Mouse (Mus musculus) liver, embryonic 14.5 days (tissue): ENCODE results near the gene Gm973. TPM values are rescaled to one million over a fixed set of nuclear protein-coding genes. Genes with fewer than 3 reads are reported as not detected.
A peak's percentile ranks its signal among the peaks of the same experiment; 100 is the strongest.

Experiments used
- ATAC-seq: fragments of 200-750 bp; cut with Nextera tagmentation; 2 replicates; pipeline ENCODE4 v1.8.0; 2017; ENCODE audit warnings: moderate number of reproducible peaks, mild to moderate bottlenecking, moderate library complexity; ENCODE audit not compliant: insufficient read depth
- DNase-seq, 3 experiments: peaks; one replicate each; pipeline ENCODE4 v3.0.0-alpha.2; 2012 to 2013; ENCODE audit warnings: low read depth in 3 of 3, low spot score in 3 of 3
- H3K27ac ChIP-seq: fragments of 300-500 bp; sonication (generic); 2 replicates; pipeline ENCODE4 v1.5.1; 2014; ENCODE audit warnings: moderate library complexity, mild to moderate bottlenecking, control low read depth, inconsistent platforms
- H3K27me3 ChIP-seq: fragments of 300-500 bp; sonication (generic); 2 replicates; pipeline ENCODE4 v1.6.1; 2014; ENCODE audit warnings: mild to moderate bottlenecking, low read length, moderate library complexity; ENCODE audit not compliant: control insufficient read depth, insufficient read depth
- H3K36me3 ChIP-seq: fragments of 300-500 bp; sonication (generic); replicated peaks from 2 replicates; pipeline ENCODE4 v1.6.1; 2014; ENCODE audit warnings: low read depth; ENCODE audit not compliant: control insufficient read depth, insufficient read depth
- H3K4me1 ChIP-seq, 2 experiments: fragments of 200-500 bp in 1 of 2; fragments of 300-500 bp in 1 of 2; sonication (generic) in 1 of 2; replicated peaks; 2 replicates each; pipeline ENCODE4 v1.6.1; 2012 to 2014; ENCODE audit warnings: antibody characterized with exemption in 1 of 2, inconsistent platforms in 1 of 2, low read length in 1 of 2; ENCODE audit not compliant: control insufficient read depth in 2 of 2, insufficient read depth in 2 of 2
- H3K4me2 ChIP-seq: fragments of 300-500 bp; sonication (generic); 2 replicates; pipeline ENCODE4 v1.6.1; 2014; ENCODE audit warnings: low read depth, mild to moderate bottlenecking, control low read depth, moderate library complexity
- H3K4me3 ChIP-seq, 2 experiments: fragments of 200-500 bp in 1 of 2; fragments of 300-500 bp in 1 of 2; sonication (generic) in 1 of 2; 2 replicates each; pipeline ENCODE4 v1.5.1; 2012 to 2014; ENCODE audit warnings: low read depth in 2 of 2, low read length in 2 of 2, mild to moderate bottlenecking in 2 of 2, control low read depth in 1 of 2, inconsistent platforms in 1 of 2, moderate library complexity in 1 of 2; ENCODE audit not compliant: insufficient read depth in 1 of 2
- H3K9ac ChIP-seq: fragments of 300-500 bp; sonication (generic); replicated peaks from 2 replicates; pipeline ENCODE4 v1.6.1; 2014; ENCODE audit warnings: mild to moderate bottlenecking, control low read depth, moderate library complexity
- H3K9me3 ChIP-seq: fragments of 300-500 bp; sonication (generic); 2 replicates; pipeline ENCODE4 v1.6.1; 2016; ENCODE audit warnings: low read length, mixed read lengths; ENCODE audit not compliant: control insufficient read depth
- CTCF ChIP-seq: IDR thresholded peaks from 2 replicates; pipeline ENCODE4 v1.5.1; 2016; ENCODE audit warnings: antibody characterized with exemption, low read depth, control low read depth
- EP300 ChIP-seq: IDR thresholded peaks from 2 replicates; pipeline ENCODE4 v1.6.1; 2016; ENCODE audit warnings: antibody characterized with exemption, low read depth
- WGBS: fragments of 180-500 bp; shearing (Covaris S2); extraction: QIAGEN DNeasy Blood & Tissue Kit; methylation state at CpG from one replicate; pipeline ENCODE4 v1.1.7; 2014; ENCODE audit not compliant: insufficient replicate concordance; 5-methylcytosine and 5-hydroxymethylcytosine counted together
- polyA plus RNA-seq, 2 experiments: library from polyadenylated mRNA; depleted of rRNA in 1 of 2; stranded (reverse) in 1 of 2; unstranded in 1 of 2; fragments of >200 nt; fragmentation: Nextera tagmentation in 1 of 2; extraction: Ambion mirVana in 1 of 2; gene quantifications; 2 replicates each; pipeline versions ENCODE4 v1.2.1 to v1.2.3; 2012 to 2014

The Gm973 gene
- polyA plus RNA-seq, 2 experiments: 0.03 TPM; not detected in 1

GRCm38 (mm10) chr1:59485803-59486202 is 30.3 kb upstream of the Gm973 start:
- Histone ChIP-seq H3K4me3 (no peak overlapping the region), H3K27ac (no peak overlapping the region), H3K27me3 (peaks cover 6% of the 10 kb centered on the region), H3K4me2 (peak overlapping the region; percentile 63), H3K9ac (no peak overlapping the region), H3K36me3 (no peaks in the 10 kb centered on the region), H3K4me1 (peaks cover 9 to 19% of the 10 kb centered on the region in 2 experiments; a peak in 3 of 4 replicates), H3K9me3 (no peaks in the 10 kb centered on the region)
- no peak for TF ChIP-seq EP300
- TF ChIP-seq CTCF: no peak
- 63% methylated on average over 4 of the region's 4 CpGs for WGBS
- DNase-seq: no peak
- ATAC-seq: no peak

- DNase-seq (peak in 1 of 3 experiments; percentile 37), ATAC-seq (peak; percentile 37; the same call in 1 of the 2 replicates)
- no peak overlapping the region for H3K9ac ChIP-seq
- H3K27me3 ChIP-seq: peaks cover 6% of the 10 kb centered on the region
- no peak for TF ChIP-seq CTCF
- TF ChIP-seq EP300: no peak
- H3K36me3 ChIP-seq: no peaks in the 10 kb centered on the region
- peak overlapping the region; percentile 49 for H3K4me2 ChIP-seq
- peaks cover 22 to 35% of the 10 kb centered on the region in 2 experiments for H3K4me1 ChIP-seq
- 11% methylated on average over 10 of the region's 10 CpGs for WGBS
- no peak overlapping the region for H3K4me3 ChIP-seq
- H3K9me3 ChIP-seq: no peaks in the 10 kb centered on the region
- H3K27ac ChIP-seq: no peak overlapping the region
Observed at GRCm38 (mm10) chr1:59487651-59488051, 28.4 kb upstream of the Gm973 start.

GRCm38 (mm10) chr1:59488481-59488880 is 27.6 kb upstream of the Gm973 start:
- Histone ChIP-seq H3K4me3 (no peak overlapping the region), H3K4me2 (no peak overlapping the region), H3K9me3 (no peaks in the 10 kb centered on the region), H3K36me3 (no peaks in the 10 kb centered on the region), H3K27ac (no peak overlapping the region), H3K9ac (no peak overlapping the region), H3K27me3 (peaks cover under 1% of the 10 kb centered on the region), H3K4me1 (peaks cover 28 to 41% of the 10 kb centered on the region in 2 experiments)
- DNase-seq (no peak), ATAC-seq (no peak)
- TF ChIP-seq EP300 (no peak), CTCF (no peak)
- 58% methylated on average over 4 of the region's 4 CpGs for WGBS

GRCm38 (mm10) chr1:59488991-59489390 is 27.1 kb upstream of the Gm973 start:
- no peaks in the 10 kb centered on the region for H3K9me3 ChIP-seq
- WGBS: 56% methylated on average over 4 of the region's 4 CpGs
- no peak overlapping the region for H3K9ac ChIP-seq
- no peaks in the 10 kb centered on the region for H3K36me3 ChIP-seq
- H3K4me3 ChIP-seq: no peak overlapping the region
- DNase-seq: no peak
- TF ChIP-seq EP300 (no peak), CTCF (no peak)
- H3K4me2 ChIP-seq: no peak overlapping the region
- H3K4me1 ChIP-seq: peaks cover 28 to 43% of the 10 kb centered on the region in 2 experiments
- no peak overlapping the region for H3K27ac ChIP-seq
- no peaks in the 10 kb centered on the region for H3K27me3 ChIP-seq
- ATAC-seq: no peak

- peaks cover 28 to 39% of the 10 kb centered on the region in 2 experiments for H3K4me1 ChIP-seq
- WGBS: 70% methylated on average over 9 of the region's 9 CpGs
- ATAC-seq: peak; percentile 43; the same call in 1 of the 2 replicates
- no peaks in the 10 kb centered on the region for H3K36me3 ChIP-seq
- H3K4me2 ChIP-seq: peak overlapping the region; percentile 25
- H3K9ac ChIP-seq: 0 out of 2 replicates have a peak overlapping the region, but pooled peaks have one; percentile 7
- no peak for DNase-seq
- no peak overlapping the region for H3K4me3 ChIP-seq
- no peak overlapping the region for H3K27ac ChIP-seq
- no peaks in the 10 kb centered on the region for H3K27me3 ChIP-seq
- TF ChIP-seq CTCF (no peak), EP300 (0 out of 2 replicates have a peak, but pooled peaks have one; percentile 16)
- H3K9me3 ChIP-seq: no peaks in the 10 kb centered on the region
Observed at GRCm38 (mm10) chr1:59491517-59491916, 24.5 kb upstream of the Gm973 start.
